12 mouse cellular contexts compared by ENCODE assay signal in genomic region chr6:123657040-123657439, GRCm38 (mm10). TPM values are rescaled to one million over a fixed set of nuclear protein-coding genes. Genes with fewer than 3 reads are reported as not detected.
DNase-seq lines count a peak whose midpoint lies in the region; ATAC-seq and TF ChIP-seq lines count a peak whose summit lies in the region.
"Had no signal": no experiment of that assay in that cellular context is flagged by ENCODE, and none has a peak within 500 bp of the region (broad histone marks: within the 10 kb centered on the region; RNA-seq: fewer than 3 reads in every experiment).

No protein-coding gene starts in this region.

- no peak for TF ChIP-seq EP300 in heart, postnatal 0 days (IDR thresholded peaks at IDR 0.05; ENCODE audit: low read depth)

- no peak overlapping the region for H3K4me2 ChIP-seq in heart, postnatal 0 days (ENCODE audit: low read depth, low read length)
- no peak overlapping the region for H3K4me2 ChIP-seq in liver, embryonic 13.5 days
- no peak overlapping the region for H3K4me2 ChIP-seq in liver, embryonic 12.5 days
- H3K4me2 ChIP-seq: limb, embryonic 15.5 days had no signal

- H3K4me1 ChIP-seq in heart, postnatal 0 days (ENCODE audit: control insufficient read depth, insufficient read depth) = no peaks in the 10 kb centered on the region
- no peaks in the 10 kb centered on the region for H3K4me1 ChIP-seq in liver, embryonic 13.5 days (replicated peaks)
- no peaks in the 10 kb centered on the region for H3K4me1 ChIP-seq in liver, embryonic 12.5 days
- H3K4me1 ChIP-seq: limb, embryonic 15.5 days had no signal

- TF ChIP-seq CTCF in heart, postnatal 0 days (IDR thresholded peaks at IDR 0.05; ENCODE audit: low read depth) = peak; percentile 19

- no peak overlapping the region for H3K9ac ChIP-seq in heart, postnatal 0 days (replicated peaks; ENCODE audit: low read depth, low read length)
- no peak overlapping the region for H3K9ac ChIP-seq in liver, embryonic 13.5 days
- no peak overlapping the region for H3K9ac ChIP-seq in liver, embryonic 12.5 days
- H3K9ac ChIP-seq: limb, embryonic 15.5 days had no signal

- H3K27ac ChIP-seq in heart, postnatal 0 days (ENCODE audit: low read depth) = no peak overlapping the region
- H3K27ac ChIP-seq in liver, embryonic 13.5 days = no peak overlapping the region
- no peak overlapping the region for H3K27ac ChIP-seq in liver, embryonic 12.5 days
- H3K27ac ChIP-seq: limb, embryonic 15.5 days had no signal

- 47% methylated on average over 6 of the region's 6 CpGs for WGBS in heart, postnatal 0 days
- 35% methylated on average over 6 of the region's 6 CpGs for WGBS in liver, embryonic 13.5 days (ENCODE audit: insufficient replicate concordance)
- WGBS in liver, embryonic 12.5 days (ENCODE audit: insufficient replicate concordance) = 35% methylated on average over 6 of the region's 6 CpGs

- H3K27me3 ChIP-seq in heart, postnatal 0 days (ENCODE audit: control insufficient read depth, insufficient read depth, low read length) = no peaks in the 10 kb centered on the region
- H3K27me3 ChIP-seq in liver, embryonic 13.5 days = no peaks in the 10 kb centered on the region
- H3K27me3 ChIP-seq in liver, embryonic 12.5 days (replicated peaks) = no peaks in the 10 kb centered on the region
- H3K27me3 ChIP-seq: limb, embryonic 15.5 days had no signal

- no peaks in the 10 kb centered on the region for H3K9me3 ChIP-seq in heart, postnatal 0 days (replicated peaks; ENCODE audit: control insufficient read depth, low read length)
- H3K9me3 ChIP-seq in liver, embryonic 13.5 days (replicated peaks) = no peaks in the 10 kb centered on the region
- H3K9me3 ChIP-seq in liver, embryonic 12.5 days (replicated peaks) = no peaks in the 10 kb centered on the region
- H3K9me3 ChIP-seq: limb, embryonic 15.5 days had no signal

- peak; percentile 8 for DNase-seq in heart, postnatal 0 days (ENCODE audit: low spot score)
- DNase-seq in heart, postnatal 25 days (ENCODE audit: low spot score) = no peak
- DNase-seq in liver, embryonic 13.5 days = no peak
- peak; percentile 31 for DNase-seq in c-Kit-positive CD71-negative TER-119-negative erythroid progenitor cells, embryonic 14.5 days (ENCODE audit: low read depth)
- DNase-seq in mesoderm, embryonic 11.5 days (ENCODE audit: low read depth, low spot score) = peak; percentile 13
- DNase-seq in cerebellum, postnatal 25 days = no peak
- no peak for DNase-seq in gastrocnemius, postnatal 4 days (ENCODE audit: low spot score in 2 of 2)

- H3K36me3 ChIP-seq in heart, postnatal 0 days (replicated peaks; ENCODE audit: control insufficient read depth, insufficient read depth, low read length) = no peaks in the 10 kb centered on the region
- H3K36me3 ChIP-seq in liver, embryonic 13.5 days = no peaks in the 10 kb centered on the region
- no peaks in the 10 kb centered on the region for H3K36me3 ChIP-seq in liver, embryonic 12.5 days
- H3K36me3 ChIP-seq: limb, embryonic 15.5 days had no signal

- ATAC-seq in heart, postnatal 0 days (ENCODE audit: insufficient read depth, low read depth) = no peak
- 0 out of 2 replicates have a peak, but pooled peaks have one; percentile 23 for ATAC-seq in liver, embryonic 13.5 days (ENCODE audit: low read depth)
- no peak for ATAC-seq in liver, embryonic 12.5 days

- H3K4me3 ChIP-seq in heart, postnatal 0 days (ENCODE audit: low read depth, low read length) = no peak overlapping the region
- no peak overlapping the region for H3K4me3 ChIP-seq in liver, embryonic 13.5 days (replicated peaks)
- no peak overlapping the region for H3K4me3 ChIP-seq in liver, embryonic 12.5 days
- H3K4me3 ChIP-seq: limb, embryonic 15.5 days had no signal

- intact Hi-C loops in heart, postnatal 25 days (cut with DNase I) = no loop called here

RNA-seq across cellular contexts. Expression of gene Vmn2r22, which starts 6.5 kb away (rescaled TPM):
- not detected in 2 replicates for total RNA-seq in heart, postnatal 0 days (2014; rRNA removed; ENCODE audit: low replicate concordance)
- not detected in 2 replicates for polyA plus RNA-seq in heart, postnatal 0 days (2015; fragmentation: Nextera tagmentation; extraction: Ambion mirVana)
- not detected for total RNA-seq in heart, postnatal 25 days (2021)
- polyA plus RNA-seq in liver, embryonic 13.5 days (2015; fragmentation: Nextera tagmentation; extraction: Ambion mirVana) = not detected in 2 replicates
- not detected in 2 replicates for polyA plus RNA-seq in liver, embryonic 12.5 days (2016; fragmentation: Nextera tagmentation; extraction: Ambion mirVana)
- not detected for total RNA-seq in gastrocnemius, postnatal 4 days (2021)
- polyA plus RNA-seq: gonadal fat pad, adult 2 months; intestine, embryonic 14.5 days; limb, embryonic 15.5 days; thymus, postnatal 0 days had no signal

RNA-seq across cellular contexts. Expression of gene Vmn2r23, which starts 45.4 kb away (rescaled TPM):
- not detected in 2 replicates for total RNA-seq in heart, postnatal 0 days (2014; rRNA removed; ENCODE audit: low replicate concordance)
- not detected in 2 replicates for polyA plus RNA-seq in heart, postnatal 0 days (2015; fragmentation: Nextera tagmentation; extraction: Ambion mirVana)
- not detected for total RNA-seq in heart, postnatal 25 days (2021)
- not detected in 2 replicates for polyA plus RNA-seq in liver, embryonic 13.5 days (2015; fragmentation: Nextera tagmentation; extraction: Ambion mirVana)
- not detected in 2 replicates for polyA plus RNA-seq in liver, embryonic 12.5 days (2016; fragmentation: Nextera tagmentation; extraction: Ambion mirVana)
- total RNA-seq in gastrocnemius, postnatal 4 days (2021) = not detected
- polyA plus RNA-seq: gonadal fat pad, adult 2 months; intestine, embryonic 14.5 days; limb, embryonic 15.5 days; thymus, postnatal 0 days had no signal

Comparison
In these comparisons a context has a peak if more than half of its experiments do, and no peak if none do; other contexts are left out.
1. DNase-seq: peak in heart, postnatal 0 days (single experiment), c-Kit-positive CD71-negative TER-119-negative erythroid progenitor cells, embryonic 14.5 days (single experiment) and mesoderm, embryonic 11.5 days (single experiment); none in heart, postnatal 25 days (single experiment), liver, embryonic 13.5 days (single experiment), cerebellum, postnatal 25 days (0 of 2) and gastrocnemius, postnatal 4 days (0 of 2).